Mouse (Mus musculus) limb, embryonic 15.5 days (tissue): ENCODE data around the gene Sap30bp. TPM values are rescaled to one million over a fixed set of nuclear protein-coding genes. Genes with fewer than 3 reads are reported as not detected.

Source experiments
- ATAC-seq: fragments of 200-750 bp; cut with Nextera tagmentation; 2 replicates; pipeline ENCODE4 v1.8.0; 2017; ENCODE audit warnings: low read depth, moderate TSS enrichment; ENCODE audit not compliant: insufficient number of reproducible peaks, low FRiP score, low TSS enrichment
- H3K27ac ChIP-seq: fragments of 300-500 bp; sonication (generic); 2 replicates; pipeline ENCODE4 v1.5.1; 2015; ENCODE audit warnings: moderate library complexity, mild to moderate bottlenecking, inconsistent platforms
- H3K27me3 ChIP-seq: fragments of 300-500 bp; sonication (generic); 2 replicates; pipeline ENCODE4 v1.6.1; 2015; ENCODE audit warnings: inconsistent platforms
- H3K36me3 ChIP-seq: fragments of 300-500 bp; sonication (generic); 2 replicates; pipeline ENCODE4 v1.6.1; 2015; ENCODE audit warnings: inconsistent platforms
- H3K4me1 ChIP-seq: fragments of 300-500 bp; sonication (generic); 2 replicates; pipeline ENCODE4 v1.6.1; 2015; ENCODE audit warnings: inconsistent platforms
- H3K4me2 ChIP-seq: fragments of 300-500 bp; sonication (generic); 2 replicates; pipeline ENCODE4 v1.6.1; 2015; ENCODE audit warnings: mild to moderate bottlenecking, inconsistent platforms
- H3K4me3 ChIP-seq: fragments of 300-500 bp; sonication (generic); 2 replicates; pipeline ENCODE4 v1.5.1; 2015; ENCODE audit warnings: mild to moderate bottlenecking, inconsistent platforms
- H3K9ac ChIP-seq: fragments of 300-500 bp; sonication (generic); 2 replicates; pipeline ENCODE4 v1.6.1; 2015; ENCODE audit warnings: inconsistent platforms
- H3K9me3 ChIP-seq: fragments of 300-500 bp; sonication (generic); 2 replicates; pipeline ENCODE4 v1.6.1; 2016; ENCODE audit warnings: inconsistent platforms
- WGBS: fragments of 180-500 bp; shearing (Covaris S2); methylation state at CpG from one replicate; pipeline ENCODE4 v1.1.7; 2015; 5-methylcytosine and 5-hydroxymethylcytosine counted together
- polyA plus RNA-seq: library from polyadenylated mRNA; unstranded; fragments of >200 nt; fragmentation: Nextera tagmentation; extraction: Ambion mirVana; gene quantifications from 2 replicates; pipeline ENCODE4 v1.2.1, GENCODE M21; 2015

Gene Sap30bp
- polyA plus RNA-seq, 1 experiment from 2014 or later = 36.1 TPM

DNA sequence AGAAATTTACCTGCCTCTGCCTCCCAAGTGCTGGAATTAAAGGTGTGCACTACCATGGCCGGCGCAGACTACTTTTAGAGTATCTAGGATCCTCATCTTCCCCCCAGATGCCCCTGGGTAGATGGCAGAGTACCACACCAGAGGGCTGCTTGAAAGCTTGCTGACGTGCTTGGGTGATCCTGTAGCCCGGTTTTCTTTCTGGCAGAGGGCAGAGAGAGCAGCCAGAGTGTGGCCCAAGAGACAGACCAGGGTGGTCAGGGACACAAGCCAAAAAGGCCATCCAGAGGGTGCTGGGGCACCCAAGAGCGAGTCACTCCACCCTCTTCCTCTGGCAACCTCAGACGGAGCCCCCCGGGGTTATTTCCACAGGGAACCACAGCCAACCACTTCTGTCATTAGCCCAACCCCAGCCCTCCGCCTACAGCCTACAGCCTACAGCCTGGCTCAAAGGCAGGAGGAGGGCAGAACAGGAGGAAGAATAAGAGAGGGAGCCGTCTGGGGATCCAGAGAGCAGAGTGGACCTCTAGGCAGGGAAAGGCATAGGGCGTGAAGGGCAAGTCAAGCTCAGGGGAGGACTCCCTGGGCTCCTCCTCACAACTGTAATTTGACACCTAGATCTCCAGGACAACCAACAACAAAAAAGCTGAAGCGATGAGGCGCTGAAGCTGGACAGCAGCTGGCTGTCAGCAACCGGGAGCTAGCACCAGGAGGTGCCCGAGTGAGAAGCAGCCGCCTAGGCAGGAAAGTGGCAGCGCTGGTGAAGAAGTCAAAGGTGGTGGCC is 33.4 kb upstream of the Sap30bp start, which contains the start of gene Smim5:
Gene Smim5 (plus strand): TSS at position 481 of the 781 bp plus-strand sequence.
- Histone ChIP-seq H3K27me3 (no peaks in the 10 kb centered on the region), H3K4me3 (peak within 1 kb of the TSS; percentile 15), H3K9ac (no peak within 1 kb of the TSS), H3K4me2 (peak within 1 kb of the TSS; percentile 5; the same call in 1 of the 2 replicates), H3K36me3 (peaks cover 25% of the 10 kb centered on the region), H3K9me3 (no peaks in the 10 kb centered on the region), H3K27ac (peak within 1 kb of the TSS; percentile 47), H3K4me1 (peaks cover 48% of the 10 kb centered on the region)
- 33% methylated on average over 16 of the region's 16 CpGs for WGBS
- 0 out of 2 replicates have a peak, but pooled peaks have one; percentile 32 for ATAC-seq

DNA sequence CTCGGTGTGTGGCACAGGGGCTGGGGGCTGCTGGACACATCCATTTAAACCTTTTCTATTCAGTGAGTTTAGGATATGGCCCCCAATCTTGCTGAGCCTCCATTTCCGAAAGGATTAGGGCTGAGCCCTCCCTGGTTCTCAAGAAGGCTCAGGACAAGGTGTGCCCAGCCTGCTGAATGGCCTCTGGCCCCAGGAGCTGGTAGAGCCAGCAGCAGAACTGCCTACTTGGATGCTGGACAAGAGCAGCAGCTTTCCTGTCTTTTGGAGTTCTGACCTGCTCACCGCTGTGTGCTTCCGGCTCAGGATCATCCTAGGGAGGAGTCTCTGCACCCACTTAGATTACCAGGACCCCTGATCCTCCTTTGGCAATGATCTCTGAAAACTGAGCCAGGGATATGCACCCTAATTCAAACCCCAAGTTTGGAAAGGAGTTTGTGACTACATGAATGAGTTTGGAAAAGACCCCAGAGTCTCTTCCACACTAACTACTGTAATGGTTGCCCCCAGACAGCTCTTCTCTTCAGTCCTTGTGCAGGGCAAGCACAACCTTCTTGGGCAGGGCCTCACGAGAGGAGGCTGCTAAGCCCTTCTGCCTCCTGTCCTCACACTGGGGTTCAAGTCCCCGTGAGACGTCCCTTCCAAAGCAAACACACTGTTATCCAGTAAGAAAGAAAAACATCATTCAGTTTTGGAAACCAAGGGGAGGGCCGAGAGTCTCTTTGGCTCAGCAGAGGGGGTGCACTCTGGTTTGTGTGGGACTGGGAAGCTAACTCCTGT is 32.3 kb upstream of the Sap30bp start:
- H3K9ac ChIP-seq = no peak overlapping the region
- H3K4me3 ChIP-seq = peak overlapping the region; percentile 15
- peak overlapping the region; percentile 5; the same call in 1 of the 2 replicates for H3K4me2 ChIP-seq
- H3K36me3 ChIP-seq = peaks cover 21% of the 10 kb centered on the region
- H3K4me1 ChIP-seq = peaks cover 54% of the 10 kb centered on the region
- 71% methylated on average over 8 of the region's 8 CpGs for WGBS
- no peak for ATAC-seq
- H3K27me3 ChIP-seq = no peaks in the 10 kb centered on the region
- H3K27ac ChIP-seq = peak overlapping the region; percentile 47
- no peaks in the 10 kb centered on the region for H3K9me3 ChIP-seq

DNA sequence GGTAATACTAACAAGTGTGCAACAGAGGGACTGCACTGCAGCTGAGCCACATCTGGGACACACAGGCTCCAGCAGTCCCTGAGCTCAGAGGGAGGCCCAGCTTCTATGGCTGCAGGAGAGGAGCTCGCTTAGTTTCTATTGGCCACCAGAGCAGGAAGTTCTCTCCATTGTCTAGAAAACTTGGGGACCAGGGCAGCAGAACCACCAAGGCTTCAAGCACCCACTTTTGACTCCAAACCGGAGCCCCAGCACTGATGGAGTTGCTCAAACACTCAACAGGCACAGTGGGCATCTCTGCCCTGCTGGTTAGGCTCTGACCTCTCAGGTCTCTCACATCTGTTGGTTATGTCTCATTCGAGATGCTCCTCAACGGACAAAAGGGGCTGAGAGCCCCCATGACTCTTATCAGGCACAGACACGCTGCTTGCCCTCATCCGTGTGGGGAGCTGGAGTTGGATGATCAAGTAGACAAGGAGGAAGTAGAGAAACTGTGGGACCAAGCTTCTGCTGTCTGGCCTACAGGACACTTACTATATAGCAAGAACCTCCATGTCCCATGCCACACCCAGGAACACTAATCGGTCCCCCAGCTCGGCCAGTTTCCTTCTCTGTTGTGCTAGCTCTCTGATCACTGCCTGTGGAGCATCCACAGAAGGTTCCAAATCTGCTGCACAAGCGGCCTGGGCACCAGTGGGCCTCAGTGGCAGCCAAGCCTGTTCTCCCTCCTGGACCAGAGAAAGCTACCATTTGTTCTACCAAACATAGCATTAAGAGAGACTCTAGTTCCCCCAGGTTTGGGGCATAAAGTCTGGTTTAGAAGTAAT is 31.5 kb upstream of the Sap30bp start:
- no peaks in the 10 kb centered on the region for H3K27me3 ChIP-seq
- H3K4me2 ChIP-seq = no peak overlapping the region
- 89% methylated on average over 9 of the region's 9 CpGs for WGBS
- peak overlapping the region; percentile 80 for H3K27ac ChIP-seq
- H3K9ac ChIP-seq = no peak overlapping the region
- peaks cover 18% of the 10 kb centered on the region; the same call in 1 of the 2 replicates for H3K36me3 ChIP-seq
- no peak overlapping the region for H3K4me3 ChIP-seq
- no peak for ATAC-seq
- peaks cover 54% of the 10 kb centered on the region for H3K4me1 ChIP-seq
- H3K9me3 ChIP-seq = no peaks in the 10 kb centered on the region

DNA sequence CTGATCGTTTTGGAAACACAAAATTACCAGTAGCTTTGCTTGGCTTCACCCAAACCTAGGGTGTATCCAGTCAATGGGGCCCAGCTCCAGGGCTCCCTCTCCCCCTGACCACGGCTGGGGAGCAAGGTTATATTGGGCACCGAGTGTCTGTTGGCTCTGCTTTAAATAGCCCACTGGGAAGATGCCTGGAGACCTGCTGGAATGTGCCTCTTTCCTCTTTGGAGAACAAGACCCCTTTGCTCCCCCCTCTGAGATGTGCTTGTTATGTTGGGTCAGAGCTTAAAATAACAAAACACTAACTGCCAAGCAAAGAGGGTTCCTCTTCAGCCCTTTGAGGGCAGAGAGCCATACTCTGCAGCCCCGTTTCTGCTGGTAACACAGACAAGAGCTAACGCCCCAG is 30.9 kb upstream of the Sap30bp start:
- H3K9me3 ChIP-seq = no peaks in the 10 kb centered on the region
- no peak overlapping the region for H3K4me2 ChIP-seq
- no peak overlapping the region for H3K9ac ChIP-seq
- H3K27me3 ChIP-seq = no peaks in the 10 kb centered on the region
- 0 out of 2 replicates have a peak, but pooled peaks cover 13% of the 10 kb centered on the region for H3K36me3 ChIP-seq
- peak overlapping the region; percentile 80 for H3K27ac ChIP-seq
- no peak for ATAC-seq
- 65% methylated on average over 5 of the region's 5 CpGs for WGBS
- H3K4me3 ChIP-seq = no peak overlapping the region
- peaks cover 54% of the 10 kb centered on the region for H3K4me1 ChIP-seq

DNA sequence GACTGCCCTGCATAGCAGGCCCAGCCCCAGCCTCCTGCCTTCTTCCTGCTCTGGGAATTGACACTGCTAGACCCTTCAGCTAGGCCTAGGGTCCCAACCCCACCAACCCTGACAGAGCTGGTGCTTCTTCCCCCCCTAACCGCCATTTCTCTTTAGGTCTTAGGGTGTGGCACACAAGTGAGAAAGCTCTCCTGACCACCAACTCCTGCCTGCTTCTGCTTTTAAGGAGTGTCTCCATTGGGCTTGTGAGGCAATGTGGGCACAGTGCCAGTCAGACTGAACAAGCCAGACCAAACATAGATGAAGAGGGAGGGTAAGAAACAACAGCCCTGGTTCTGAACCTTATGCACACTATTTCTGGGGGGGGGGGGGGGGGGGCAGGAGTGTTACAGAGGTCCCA is 30.3 kb upstream of the Sap30bp start:
- no peak overlapping the region for H3K4me3 ChIP-seq
- H3K4me2 ChIP-seq = no peak overlapping the region
- WGBS = 80% methylated on average over 1 of the region's 1 CpGs
- H3K4me1 ChIP-seq = peaks cover 54% of the 10 kb centered on the region
- no peak overlapping the region for H3K9ac ChIP-seq
- no peaks in the 10 kb centered on the region for H3K9me3 ChIP-seq
- ATAC-seq = no peak
- peak overlapping the region; percentile 80 for H3K27ac ChIP-seq
- H3K36me3 ChIP-seq = 0 out of 2 replicates have a peak, but pooled peaks cover 13% of the 10 kb centered on the region
- no peaks in the 10 kb centered on the region for H3K27me3 ChIP-seq

DNA sequence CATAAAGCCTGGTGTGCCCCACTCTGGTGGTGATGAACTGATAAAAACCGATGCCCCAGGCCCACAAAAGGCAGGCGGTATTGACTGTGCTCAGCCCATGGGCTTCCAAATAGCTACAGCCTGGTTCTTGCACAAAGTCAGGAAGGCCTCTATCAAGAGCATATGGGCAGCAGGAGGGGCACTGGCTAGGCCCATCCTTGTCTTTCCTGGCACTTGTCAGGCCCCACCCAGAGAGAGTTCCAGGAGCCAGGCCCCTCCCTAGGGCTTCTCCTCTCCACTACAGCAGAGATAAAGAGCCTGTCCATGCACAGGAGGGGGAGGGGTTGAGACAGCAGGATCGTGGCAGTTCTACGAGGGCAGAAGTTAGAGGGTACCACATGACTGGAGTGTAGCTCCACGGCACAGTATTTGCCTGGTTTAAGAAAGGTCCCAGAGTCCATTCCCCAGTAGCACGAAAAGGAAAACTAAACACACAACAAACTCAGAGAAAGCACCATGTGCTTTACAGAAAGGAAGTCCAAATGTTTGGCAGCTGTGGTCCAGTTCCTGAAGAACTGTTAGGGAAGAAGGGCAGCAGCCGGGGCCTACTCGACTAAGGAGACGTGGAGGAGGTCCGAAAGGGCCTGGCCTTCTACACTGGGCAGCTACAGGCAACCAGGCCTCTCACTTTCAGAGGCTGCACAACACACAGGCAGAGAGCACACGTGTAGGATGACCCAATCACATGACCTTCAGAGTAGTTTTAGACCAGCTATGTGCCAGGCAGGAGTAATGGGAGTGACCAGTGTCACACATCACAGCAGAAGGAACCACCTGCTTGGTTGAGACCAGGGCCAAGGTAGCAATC is 29.5 kb upstream of the Sap30bp start:
- peak overlapping the region; percentile 80 for H3K27ac ChIP-seq
- 64% methylated on average over 11 of the region's 11 CpGs for WGBS

DNA sequence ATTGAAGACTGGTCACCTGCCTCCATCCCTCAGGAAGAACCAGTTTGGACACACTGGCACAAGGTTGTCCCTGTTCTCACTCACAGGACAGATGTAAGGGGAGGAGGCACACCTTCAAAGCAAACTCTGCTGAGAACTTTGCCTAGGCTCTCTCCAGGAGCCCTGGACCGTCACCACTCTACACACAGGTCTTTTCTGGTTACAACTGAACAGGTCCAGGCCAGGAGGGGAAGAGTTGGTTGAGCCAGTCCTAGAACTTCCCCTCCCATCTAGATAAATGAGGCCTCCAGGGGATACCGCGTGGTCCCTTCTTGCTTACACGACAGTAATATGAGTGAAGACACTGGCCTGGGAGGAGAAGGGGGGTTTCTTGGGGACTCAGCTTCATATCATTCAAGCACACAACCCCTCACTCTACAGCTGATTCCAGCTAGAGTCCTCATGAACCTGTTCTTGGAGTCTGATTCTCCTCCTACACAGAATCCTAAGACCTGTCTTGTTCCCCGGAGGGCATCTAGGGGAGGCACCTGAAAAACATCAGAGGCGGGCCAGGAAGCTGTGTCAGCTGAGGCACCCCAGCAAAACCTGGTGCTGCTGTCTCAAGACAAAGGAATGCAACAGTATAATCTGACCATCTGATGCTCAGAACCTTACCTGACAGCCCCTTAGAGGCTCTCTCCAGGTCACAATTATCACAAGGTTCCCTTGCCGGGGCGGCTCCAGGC is 28.7 kb upstream of the Sap30bp start:
- peaks cover 48% of the 10 kb centered on the region for H3K4me1 ChIP-seq
- 67% methylated on average over 8 of the region's 8 CpGs for WGBS
- ATAC-seq = no peak
- H3K27ac ChIP-seq = peak overlapping the region; percentile 80
- no peaks in the 10 kb centered on the region for H3K9me3 ChIP-seq
- no peak overlapping the region for H3K4me3 ChIP-seq
- H3K36me3 ChIP-seq = peaks cover 21% of the 10 kb centered on the region; the same call in 1 of the 2 replicates
- no peak overlapping the region for H3K9ac ChIP-seq
- 0 out of 2 replicates have a peak overlapping the region, but pooled peaks have one; percentile 3 for H3K4me2 ChIP-seq
- H3K27me3 ChIP-seq = no peaks in the 10 kb centered on the region

More for the DNA sequence above, 29.5 kb upstream of the Sap30bp start:
- Histone ChIP-seq H3K4me2 (no peak overlapping the region), H3K4me1 (peaks cover 54% of the 10 kb centered on the region), H3K36me3 (peaks cover 18% of the 10 kb centered on the region; the same call in 1 of the 2 replicates), H3K9ac (no peak overlapping the region), H3K9me3 (no peaks in the 10 kb centered on the region), H3K4me3 (no peak overlapping the region), H3K27me3 (no peaks in the 10 kb centered on the region)
- no peak for ATAC-seq

DNA sequence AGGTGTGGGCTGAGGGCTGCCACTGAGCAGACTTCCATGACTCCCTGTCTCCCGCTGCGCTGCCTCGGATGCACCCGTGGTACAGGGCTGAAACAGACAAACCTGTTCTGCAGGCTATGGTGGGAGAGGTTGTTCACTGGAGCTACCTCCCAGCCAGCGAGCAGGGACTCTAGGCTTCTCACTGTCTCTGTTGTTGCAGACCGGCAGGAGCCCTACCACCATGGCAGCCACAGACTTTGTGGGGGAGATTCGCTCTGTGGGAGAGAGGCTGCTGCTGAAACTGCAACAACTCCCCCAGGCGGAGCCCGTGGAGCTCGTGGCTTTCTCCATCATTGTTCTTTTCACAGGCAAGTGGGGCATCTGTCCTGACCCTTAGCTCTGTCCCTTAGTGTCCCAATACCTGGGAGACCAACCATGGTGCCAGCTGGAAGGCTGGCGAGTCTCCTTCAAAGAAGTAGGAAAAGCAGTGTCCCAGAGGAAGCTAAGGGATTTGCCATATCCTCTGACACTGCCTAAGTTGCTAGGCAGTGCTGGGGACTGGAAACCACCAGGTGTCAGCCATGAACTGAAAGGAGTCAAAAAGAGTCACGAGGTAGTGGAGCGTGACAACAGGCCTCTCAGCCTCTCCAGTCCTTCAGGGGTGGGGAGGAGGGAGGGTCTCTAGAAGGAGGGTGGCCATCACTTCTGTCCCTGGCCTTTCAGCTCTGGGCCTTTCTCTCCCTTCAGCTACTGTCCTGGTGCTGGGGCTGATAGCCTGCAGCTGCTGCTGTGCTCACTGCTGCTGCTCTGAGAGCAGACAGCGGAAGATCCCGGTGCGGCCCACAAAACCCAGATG is 27.9 kb upstream of the Sap30bp start:
- H3K4me1 ChIP-seq = peaks cover 40% of the 10 kb centered on the region
- H3K27ac ChIP-seq = peak overlapping the region; percentile 80
- WGBS = 62% methylated on average over 16 of the region's 16 CpGs
- no peak for ATAC-seq
- no peaks in the 10 kb centered on the region for H3K27me3 ChIP-seq
- H3K9me3 ChIP-seq = no peaks in the 10 kb centered on the region
- H3K4me3 ChIP-seq = no peak overlapping the region
- no peak overlapping the region for H3K9ac ChIP-seq
- peaks cover 21% of the 10 kb centered on the region; the same call in 1 of the 2 replicates for H3K36me3 ChIP-seq
- H3K4me2 ChIP-seq = peak overlapping the region; percentile 3; the same call in 1 of the 2 replicates

DNA sequence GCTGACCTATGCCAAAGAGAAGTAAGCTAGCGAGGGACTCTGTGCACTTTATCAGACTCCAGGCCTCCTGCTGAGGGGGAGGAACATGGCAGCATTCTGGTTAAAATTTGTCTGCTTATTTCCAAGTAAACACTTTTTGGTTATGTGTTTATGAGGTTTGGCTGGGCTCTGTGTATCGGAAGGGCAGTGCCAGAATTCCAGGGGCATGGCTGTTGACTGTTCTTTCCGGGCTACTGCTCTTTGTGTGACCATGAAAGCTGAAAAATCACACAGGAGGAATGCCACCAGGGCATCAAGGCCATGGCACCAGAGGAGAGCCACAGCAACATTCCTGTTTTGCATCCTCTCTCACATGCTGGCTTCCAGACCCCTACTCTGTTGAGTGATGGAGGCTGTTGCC is 27.0 kb upstream of the Sap30bp start:
- no peak overlapping the region for H3K4me3 ChIP-seq
- H3K4me1 ChIP-seq = peaks cover 32% of the 10 kb centered on the region
- no peaks in the 10 kb centered on the region for H3K9me3 ChIP-seq
- peak overlapping the region; percentile 80 for H3K27ac ChIP-seq
- H3K36me3 ChIP-seq = peaks cover 21% of the 10 kb centered on the region; the same call in 1 of the 2 replicates
- ATAC-seq = no peak
- H3K4me2 ChIP-seq = no peak overlapping the region
- 82% methylated on average over 3 of the region's 3 CpGs for WGBS
- H3K9ac ChIP-seq = no peak overlapping the region
- H3K27me3 ChIP-seq = no peaks in the 10 kb centered on the region
